Mouse (Mus musculus): ENCODE measurements at regions not wholly inside any gene's neighbourhood (a gene's known extent, or its start where the extent isn't known, plus 50 kb on each side); places are given as distances from the start of the nearest gene placed in this dataset.

DNA sequence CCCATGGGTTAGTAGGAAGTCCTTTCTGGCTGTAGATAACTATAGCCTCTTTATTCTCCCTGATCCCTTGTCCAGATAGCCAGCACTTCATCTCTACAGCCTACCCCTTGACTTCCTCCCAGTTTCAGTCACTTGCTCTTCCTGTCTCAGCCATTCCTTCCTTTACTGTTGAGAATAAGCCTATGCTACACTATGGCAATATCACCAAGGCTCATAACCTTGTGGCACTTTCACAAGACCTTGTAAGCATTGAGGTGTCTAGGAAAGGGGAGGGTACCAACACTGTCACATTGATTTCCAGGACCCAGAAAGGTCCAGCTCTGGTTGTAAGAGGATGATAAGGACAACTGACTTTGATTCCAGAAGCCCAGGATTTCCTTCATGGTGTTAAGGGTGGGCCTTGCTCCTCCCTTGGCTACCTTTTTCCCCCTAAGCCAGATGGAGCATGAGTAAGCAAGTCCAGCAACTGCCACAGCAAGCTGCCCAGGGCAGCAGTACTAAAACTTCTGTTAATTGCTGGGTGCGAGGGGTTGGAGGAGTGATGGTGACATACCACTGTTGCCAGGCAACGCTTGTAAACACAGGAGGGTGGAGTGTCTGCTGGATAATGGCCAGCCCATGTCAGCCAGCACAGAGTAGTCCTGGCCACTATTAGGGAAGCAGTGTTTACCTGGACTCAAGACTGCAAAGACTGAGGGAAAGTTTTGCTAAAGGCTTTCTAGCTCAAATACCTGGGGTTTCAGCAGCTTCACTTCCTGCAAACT, 75.7 kb downstream of the Ankrd16 start:
- DNase-seq (ENCODE audit: low spot score), result peak; percentile 44

- no peak for DNase-seq (ENCODE audit: low spot score)
Measured at GRCm38 (mm10) chr2:11869983-11870382, 92.3 kb downstream of the Ankrd16 start.

DNA sequence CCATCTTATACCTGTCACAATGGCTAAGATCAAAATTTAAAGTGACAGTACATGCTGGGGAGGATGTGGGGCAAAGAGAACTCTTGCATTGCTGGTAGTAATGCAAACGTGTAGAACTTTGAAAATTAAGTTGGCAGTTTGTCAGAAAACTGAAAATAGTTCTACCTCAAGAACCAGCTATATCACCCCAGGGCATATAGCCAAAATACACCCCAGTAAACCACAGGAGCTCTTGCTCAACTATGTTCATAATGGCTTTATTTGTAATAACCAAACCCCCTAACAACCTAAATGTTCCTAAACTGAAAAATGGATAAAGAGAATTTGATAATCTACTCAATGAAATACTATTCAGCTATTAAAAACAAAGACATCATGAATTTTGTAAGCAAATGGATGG, 102.3 kb downstream of the Ankrd16 start:
- no peak for DNase-seq (ENCODE audit: low spot score)

GRCm38 (mm10) chr2:11894792-11895568, 117.3 kb downstream of the Ankrd16 start:
- no peak for DNase-seq (ENCODE audit: low spot score)

- no peak for DNase-seq (ENCODE audit: low spot score)
Measured at GRCm38 (mm10) chr2:11899698-11900660, 122.3 kb downstream of the Ankrd16 start.

- no peak for DNase-seq (ENCODE audit: low spot score)
Measured at GRCm38 (mm10) chr2:11914782-11915181, 137.1 kb downstream of the Ankrd16 start.

DNA sequence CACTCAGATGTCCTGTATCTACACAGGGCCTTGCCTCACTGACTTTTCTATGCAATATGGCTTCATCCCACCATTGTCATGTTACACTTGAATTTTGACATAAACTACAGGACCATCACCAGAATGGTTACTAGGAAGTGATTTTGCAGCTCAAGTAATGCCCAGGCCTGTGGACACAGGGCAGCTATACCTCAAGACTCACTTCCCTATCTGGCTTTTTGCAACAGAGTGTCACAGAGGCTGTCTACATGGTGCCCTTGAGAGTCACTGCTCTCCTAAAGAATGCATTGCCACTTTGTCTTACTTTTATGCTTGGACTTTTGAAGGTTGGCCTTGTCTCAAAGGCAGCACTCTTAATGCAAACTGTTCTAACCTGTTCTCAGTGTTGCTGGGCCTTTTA, 139.7 kb downstream of the Ankrd16 start:
- DNase-seq (ENCODE audit: low spot score), result no peak

- no peak for DNase-seq (ENCODE audit: low spot score)
Measured at GRCm38 (mm10) chr2:11918070-11918469, 140.4 kb downstream of the Ankrd16 start.

DNA sequence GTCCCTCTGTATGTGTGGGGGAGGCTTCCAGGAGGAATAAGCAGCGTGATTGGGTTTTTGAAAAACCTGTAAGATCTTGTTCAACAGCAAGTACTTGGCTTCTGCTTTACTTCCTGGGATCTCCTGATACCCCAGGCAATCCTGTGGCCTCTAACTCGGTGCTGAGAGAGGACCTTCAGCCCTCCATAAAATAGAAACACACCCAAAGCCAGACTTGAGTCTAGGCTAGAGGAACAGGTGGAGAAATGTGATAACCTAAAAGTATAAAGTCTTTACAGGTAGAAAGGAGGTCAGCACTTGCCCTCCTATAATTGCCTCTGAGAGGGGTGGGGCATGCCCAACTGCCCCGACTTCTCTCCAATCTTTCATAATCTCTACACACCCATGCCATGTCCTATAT, 183.1 kb downstream of the Ankrd16 start:
- no peak for DNase-seq (ENCODE audit: low spot score)

DNA sequence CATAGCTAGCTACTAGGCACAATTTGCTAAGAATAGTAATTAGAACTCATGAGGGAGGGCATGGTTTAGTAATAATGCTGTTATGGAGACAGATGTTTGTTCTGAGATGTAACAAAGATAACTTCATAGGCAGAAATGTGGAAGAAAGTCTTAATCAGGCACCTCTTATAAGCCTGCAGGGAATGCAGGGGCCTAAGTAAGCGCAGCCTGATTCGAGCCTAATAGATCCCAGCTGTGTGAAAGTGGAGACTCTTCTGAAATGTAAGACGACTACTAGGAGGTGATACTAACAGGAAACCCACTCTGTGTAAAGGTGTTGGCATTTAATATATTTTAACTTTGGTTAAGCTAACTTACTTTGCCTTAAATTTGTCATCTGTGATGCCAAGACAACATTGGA, 187.7 kb downstream of the Ankrd16 start:
- no peak for DNase-seq (ENCODE audit: low spot score)

GRCm38 (mm10) chr2:11967001-11967400, 189.3 kb downstream of the Ankrd16 start:
- no peak for DNase-seq (ENCODE audit: low spot score)

DNA sequence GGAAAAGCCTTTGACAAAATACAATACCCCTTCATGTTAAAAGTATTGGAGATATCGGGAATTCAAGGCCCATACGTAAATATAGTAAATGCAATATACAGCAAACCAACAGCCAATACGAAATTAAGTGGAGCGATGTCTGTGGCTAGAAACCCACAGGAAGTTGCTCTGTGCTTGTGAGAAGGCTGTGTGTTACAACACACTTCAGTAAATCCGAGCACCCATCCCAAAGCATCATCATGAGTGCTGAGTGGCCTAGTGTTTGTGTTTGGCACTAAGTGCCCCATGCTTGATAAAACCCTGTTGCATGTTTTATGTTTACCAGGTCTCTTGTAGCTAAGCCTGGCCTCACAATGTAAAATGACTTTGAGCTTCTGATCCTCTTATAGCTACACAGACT, 194.3 kb downstream of the Ankrd16 start:
- no peak for DNase-seq (ENCODE audit: low spot score)

DNA sequence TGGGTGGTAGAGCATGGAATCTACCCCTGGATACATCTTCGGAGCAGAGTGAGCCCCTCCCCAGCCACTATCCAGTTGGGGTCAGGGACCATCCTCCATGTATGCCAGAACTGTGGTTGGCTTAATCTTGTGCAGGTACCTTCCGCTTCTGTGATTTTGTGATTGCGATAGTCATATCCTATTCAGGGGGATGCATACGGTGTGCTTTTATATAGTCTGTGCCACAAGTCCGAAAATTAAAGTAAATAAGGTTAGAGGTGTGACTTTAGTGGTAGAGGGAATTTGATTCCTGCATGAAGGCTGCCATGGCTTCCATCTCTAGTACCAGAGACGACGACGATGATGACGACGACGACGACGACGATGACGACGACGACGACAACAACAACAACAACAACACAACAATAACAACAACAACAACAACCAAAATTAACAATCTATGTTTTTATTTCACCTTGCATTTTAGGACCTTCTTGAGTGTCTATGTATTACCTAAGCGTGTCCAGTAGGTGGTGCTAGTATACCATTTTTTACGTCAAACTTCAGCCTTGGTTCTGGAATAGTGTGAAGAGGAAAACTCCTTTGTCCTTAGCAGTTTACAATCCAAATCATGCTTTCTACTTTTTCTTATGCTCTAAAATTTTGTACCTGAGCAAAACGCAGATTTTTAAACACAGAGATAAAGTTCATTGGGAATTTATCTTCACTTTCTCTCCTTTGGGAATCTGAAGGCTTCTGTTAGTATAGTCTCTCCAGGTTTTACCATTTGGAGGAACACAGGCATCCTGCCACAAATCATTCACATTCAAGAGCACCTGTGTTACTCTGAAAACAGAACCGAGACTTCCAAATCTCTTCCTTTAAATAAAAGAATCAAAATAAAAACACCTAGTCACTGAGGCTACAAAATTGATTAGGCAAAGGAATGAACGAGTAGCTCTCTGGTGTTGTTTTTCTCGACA, 224.5 kb downstream of the Ankrd16 start:
- peak; percentile 23 for DNase-seq (ENCODE audit: low spot score)

DNA sequence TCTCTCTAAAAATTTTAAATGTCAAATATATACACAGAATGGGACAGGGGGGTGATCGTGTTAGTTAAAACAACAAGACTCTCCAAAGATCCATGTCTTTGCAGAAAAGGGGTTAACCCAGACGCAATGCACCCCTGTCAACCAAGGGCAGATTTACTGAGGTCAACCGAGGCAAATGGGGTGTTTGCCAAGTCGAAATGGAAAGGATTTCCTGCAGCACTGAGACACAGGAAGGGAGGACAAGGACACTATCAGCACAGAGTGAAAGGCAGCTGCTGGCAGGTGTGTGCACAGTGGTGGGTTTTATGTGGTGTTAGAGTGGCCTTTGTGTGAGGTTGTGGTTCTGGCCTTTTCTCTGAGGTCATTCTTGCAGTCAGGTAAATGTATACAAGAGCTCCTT, 226.7 kb downstream of the Ankrd16 start:
- peak; percentile 24 for DNase-seq (ENCODE audit: low spot score)

DNA sequence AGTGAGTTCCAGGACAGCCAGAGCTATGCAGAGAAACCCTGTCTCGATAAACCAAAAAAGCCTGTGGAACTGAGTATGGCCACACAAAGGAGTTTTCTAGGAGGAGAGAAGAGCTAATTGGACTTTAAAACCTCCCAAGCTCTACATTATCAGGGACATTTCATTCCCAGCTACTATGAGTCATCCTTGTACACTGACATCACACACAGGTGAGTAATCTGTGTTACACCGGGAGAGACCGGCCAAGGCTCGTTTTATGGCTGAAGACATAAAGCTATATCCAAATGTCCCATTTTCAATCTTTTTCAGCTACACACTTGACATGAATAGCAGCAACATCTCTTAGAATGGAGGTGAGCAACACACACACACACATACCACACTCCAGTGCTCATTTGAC, 229.5 kb downstream of the Ankrd16 start:
- no peak for DNase-seq (ENCODE audit: low spot score)

GRCm38 (mm10) chr2:12011441-12011840, 233.8 kb downstream of the Ankrd16 start:
- no peak for DNase-seq (ENCODE audit: low spot score)

- DNase-seq (ENCODE audit: low spot score), result no peak
Measured at GRCm38 (mm10) chr2:12019607-12020006, 241.9 kb downstream of the Ankrd16 start.

DNA sequence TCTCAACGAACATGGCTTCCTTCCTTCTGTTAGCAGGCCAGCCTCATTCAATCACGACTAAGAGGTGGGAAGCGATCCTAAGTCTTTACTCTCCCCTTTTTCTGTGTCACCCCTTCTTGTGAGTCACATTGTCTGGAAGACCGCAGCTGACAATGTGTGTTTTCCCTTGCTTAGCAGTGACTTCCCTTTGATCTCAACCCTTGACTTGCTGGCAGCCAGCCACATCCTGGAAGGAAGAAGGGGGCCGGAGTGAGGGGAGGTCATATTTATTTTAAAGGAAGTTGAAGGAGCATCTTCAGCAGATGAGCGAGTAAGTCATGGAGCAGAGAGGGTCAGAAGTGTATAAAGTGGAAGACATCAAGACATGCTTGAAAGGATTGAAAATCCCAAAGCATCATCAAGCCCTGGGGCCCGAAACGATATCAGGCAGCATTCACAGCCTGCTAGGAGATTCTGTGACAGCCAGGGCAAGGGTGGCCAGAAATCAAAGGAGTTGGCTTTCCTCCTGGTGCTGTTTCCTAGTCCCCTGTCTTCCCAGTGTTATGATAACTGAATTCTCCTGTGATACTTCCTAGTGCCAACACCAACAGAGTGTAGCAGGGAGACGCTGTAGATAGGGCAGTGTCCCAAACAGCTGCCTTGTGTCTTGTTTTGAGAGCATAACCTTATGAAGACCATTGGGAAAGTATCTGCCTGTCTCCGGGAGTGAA, 245.9 kb downstream of the Ankrd16 start:
- DNase-seq (ENCODE audit: low spot score), result peak; percentile 50

GRCm38 (mm10) chr2:12026220-12026619, 248.5 kb downstream of the Ankrd16 start:
- no peak for DNase-seq (ENCODE audit: low spot score)

GRCm38 (mm10) chr2:12033518-12034322, 256.0 kb downstream of the Ankrd16 start:
- peak; percentile 21 for DNase-seq (ENCODE audit: low spot score)

Data from lung, postnatal 25 days (tissue).